Mouse (Mus musculus): Measurements from ENCODE around the gene Fbxo39. TPM values are rescaled to one million over a fixed set of nuclear protein-coding genes. Genes with fewer than 3 reads are reported as not detected.

Gene Fbxo39
- polyA plus RNA-seq, 1 experiment from 2014 or later, result not detected

GRCm38 (mm10) chr11:72301334-72301733, 12.9 kb upstream of the Fbxo39 start, which contains the start of gene Xaf1:
Xaf1 (plus strand) TSS chr11:72301629.
- H3K4me2 ChIP-seq (ENCODE audit: low read depth, low read length), result no peak within 1 kb of the TSS
- ATAC-seq (replicated peaks; ENCODE audit: insufficient number of reproducible peaks, low FRiP score, low TSS enrichment, low read depth) (no peak), DNase-seq (ENCODE audit: low spot score) (no peak)
- no peaks in the 10 kb centered on the region for H3K27me3 ChIP-seq (ENCODE audit: control insufficient read depth, insufficient read depth, low read length)
- H3K36me3 ChIP-seq (replicated peaks; ENCODE audit: control insufficient read depth, insufficient read depth, low read depth, low read length), result no peaks in the 10 kb centered on the region
- H3K27ac ChIP-seq (replicated peaks; ENCODE audit: low read depth, low read length), result no peak within 1 kb of the TSS
- H3K4me3 ChIP-seq (ENCODE audit: low read depth, low read length), result no peak within 1 kb of the TSS
- 35% methylated on average over 6 of the region's 6 CpGs for WGBS
- H3K4me1 ChIP-seq (ENCODE audit: control insufficient read depth, insufficient read depth, low read length), result no peaks in the 10 kb centered on the region
- H3K9me3 ChIP-seq (replicated peaks; ENCODE audit: control insufficient read depth, low read length), result no peaks in the 10 kb centered on the region
- H3K9ac ChIP-seq (replicated peaks; ENCODE audit: low read length), result no peak within 1 kb of the TSS; the same call in 1 of the 2 replicates

GRCm38 (mm10) chr11:72302230-72302629, 12.0 kb upstream of the Fbxo39 start:
- no peak for DNase-seq (ENCODE audit: low spot score)
- Histone ChIP-seq H3K27me3 (ENCODE audit: control insufficient read depth, insufficient read depth, low read length) (no peaks in the 10 kb centered on the region), H3K27ac (replicated peaks; ENCODE audit: low read depth, low read length) (no peak overlapping the region), H3K4me3 (ENCODE audit: low read depth, low read length) (no peak overlapping the region), H3K9ac (replicated peaks; ENCODE audit: low read length) (no peak overlapping the region), H3K9me3 (replicated peaks; ENCODE audit: control insufficient read depth, low read length) (no peaks in the 10 kb centered on the region), H3K4me1 (ENCODE audit: control insufficient read depth, insufficient read depth, low read length) (no peaks in the 10 kb centered on the region), H3K36me3 (replicated peaks; ENCODE audit: control insufficient read depth, insufficient read depth, low read depth, low read length) (no peaks in the 10 kb centered on the region), H3K4me2 (ENCODE audit: low read depth, low read length) (no peak overlapping the region)
- ATAC-seq (replicated peaks; ENCODE audit: insufficient number of reproducible peaks, low FRiP score, low TSS enrichment, low read depth), result no peak
- WGBS, result 87% methylated on average over 7 of the region's 7 CpGs

GRCm38 (mm10) chr11:72307461-72307860, 6.8 kb upstream of the Fbxo39 start:
- ATAC-seq (replicated peaks; ENCODE audit: insufficient number of reproducible peaks, low FRiP score, low TSS enrichment, low read depth), result no peak
- H3K9me3 ChIP-seq (replicated peaks; ENCODE audit: control insufficient read depth, low read length), result no peaks in the 10 kb centered on the region
- H3K27ac ChIP-seq (replicated peaks; ENCODE audit: low read depth, low read length), result no peak overlapping the region
- no peaks in the 10 kb centered on the region for H3K4me1 ChIP-seq (ENCODE audit: control insufficient read depth, insufficient read depth, low read length)
- WGBS, result 87% methylated on average over 5 of the region's 5 CpGs
- H3K4me3 ChIP-seq (ENCODE audit: low read depth, low read length), result no peak overlapping the region
- no peaks in the 10 kb centered on the region for H3K27me3 ChIP-seq (ENCODE audit: control insufficient read depth, insufficient read depth, low read length)
- DNase-seq (ENCODE audit: low spot score), result no peak
- H3K36me3 ChIP-seq (replicated peaks; ENCODE audit: control insufficient read depth, insufficient read depth, low read depth, low read length), result no peaks in the 10 kb centered on the region
- no peak overlapping the region for H3K9ac ChIP-seq (replicated peaks; ENCODE audit: low read length)
- H3K4me2 ChIP-seq (ENCODE audit: low read depth, low read length), result no peak overlapping the region

- Histone ChIP-seq H3K4me3 (ENCODE audit: low read depth, low read length) (no peak overlapping the region), H3K4me1 (ENCODE audit: control insufficient read depth, insufficient read depth, low read length) (no peaks in the 10 kb centered on the region), H3K36me3 (replicated peaks; ENCODE audit: control insufficient read depth, insufficient read depth, low read depth, low read length) (no peaks in the 10 kb centered on the region), H3K4me2 (ENCODE audit: low read depth, low read length) (no peak overlapping the region), H3K27ac (replicated peaks; ENCODE audit: low read depth, low read length) (no peak overlapping the region), H3K9me3 (replicated peaks; ENCODE audit: control insufficient read depth, low read length) (no peaks in the 10 kb centered on the region), H3K27me3 (ENCODE audit: control insufficient read depth, insufficient read depth, low read length) (peaks cover 5% of the 10 kb centered on the region), H3K9ac (replicated peaks; ENCODE audit: low read length) (no peak overlapping the region)
- 64% methylated on average over 2 of the region's 2 CpGs for WGBS
- ATAC-seq (replicated peaks; ENCODE audit: insufficient number of reproducible peaks, low FRiP score, low TSS enrichment, low read depth) (no peak), DNase-seq (ENCODE audit: low spot score) (no peak)
Observed at GRCm38 (mm10) chr11:72308982-72309381, 5.3 kb upstream of the Fbxo39 start.

- peaks cover 13% of the 10 kb centered on the region for H3K27me3 ChIP-seq (ENCODE audit: control insufficient read depth, insufficient read depth, low read length)
- ATAC-seq (replicated peaks; ENCODE audit: insufficient number of reproducible peaks, low FRiP score, low TSS enrichment, low read depth), result no peak
Observed at GRCm38 (mm10) chr11:72310491-72310890, 3.8 kb upstream of the Fbxo39 start.

GRCm38 (mm10) chr11:72311355-72312001, 2.8 kb upstream of the Fbxo39 start:
- no peaks in the 10 kb centered on the region for H3K9me3 ChIP-seq (replicated peaks; ENCODE audit: control insufficient read depth, low read length)
- no peak overlapping the region for H3K9ac ChIP-seq (replicated peaks; ENCODE audit: low read length)
- no peaks in the 10 kb centered on the region for H3K4me1 ChIP-seq (ENCODE audit: control insufficient read depth, insufficient read depth, low read length)
- ATAC-seq (replicated peaks; ENCODE audit: insufficient number of reproducible peaks, low FRiP score, low TSS enrichment, low read depth) (no peak), DNase-seq (ENCODE audit: low spot score) (no peak)
- H3K36me3 ChIP-seq (replicated peaks; ENCODE audit: control insufficient read depth, insufficient read depth, low read depth, low read length), result no peaks in the 10 kb centered on the region
- H3K4me2 ChIP-seq (ENCODE audit: low read depth, low read length), result no peak overlapping the region
- peaks cover 13% of the 10 kb centered on the region for H3K27me3 ChIP-seq (ENCODE audit: control insufficient read depth, insufficient read depth, low read length)
- H3K27ac ChIP-seq (replicated peaks; ENCODE audit: low read depth, low read length), result no peak overlapping the region
- 81% methylated on average over 10 of the region's 10 CpGs for WGBS
- H3K4me3 ChIP-seq (ENCODE audit: low read depth, low read length), result no peak overlapping the region

More at GRCm38 (mm10) chr11:72310491-72310890, 3.8 kb upstream of the Fbxo39 start:
- no peaks in the 10 kb centered on the region for H3K9me3 ChIP-seq (replicated peaks; ENCODE audit: control insufficient read depth, low read length)
- no peak overlapping the region for H3K4me2 ChIP-seq (ENCODE audit: low read depth, low read length)
- no peak overlapping the region for H3K27ac ChIP-seq (replicated peaks; ENCODE audit: low read depth, low read length)
- H3K4me3 ChIP-seq (ENCODE audit: low read depth, low read length), result no peak overlapping the region
- DNase-seq (ENCODE audit: low spot score), result no peak
- WGBS, result 83% methylated on average over 4 of the region's 4 CpGs
- H3K9ac ChIP-seq (replicated peaks; ENCODE audit: low read length), result no peak overlapping the region
- no peaks in the 10 kb centered on the region for H3K4me1 ChIP-seq (ENCODE audit: control insufficient read depth, insufficient read depth, low read length)
- H3K36me3 ChIP-seq (replicated peaks; ENCODE audit: control insufficient read depth, insufficient read depth, low read depth, low read length), result no peaks in the 10 kb centered on the region

- WGBS, result 82% methylated on average over 5 of the region's 5 CpGs
- DNase-seq (ENCODE audit: low spot score), result no peak
Observed at GRCm38 (mm10) chr11:72318026-72318425, 3.8 kb downstream of the Fbxo39 start.

GRCm38 (mm10) chr11:72324431-72324830, 10.2 kb downstream of the Fbxo39 start:
- no peak for DNase-seq (ENCODE audit: low spot score)
- no peaks in the 10 kb centered on the region for H3K9me3 ChIP-seq (replicated peaks; ENCODE audit: control insufficient read depth, low read length)
- 71% methylated on average over 3 of the region's 3 CpGs for WGBS
- H3K4me2 ChIP-seq (ENCODE audit: low read depth, low read length), result no peak overlapping the region
- no peaks in the 10 kb centered on the region for H3K27me3 ChIP-seq (ENCODE audit: control insufficient read depth, insufficient read depth, low read length)
- no peaks in the 10 kb centered on the region for H3K36me3 ChIP-seq (replicated peaks; ENCODE audit: control insufficient read depth, insufficient read depth, low read depth, low read length)
- H3K4me1 ChIP-seq (ENCODE audit: control insufficient read depth, insufficient read depth, low read length), result no peaks in the 10 kb centered on the region
- no peak overlapping the region for H3K27ac ChIP-seq (replicated peaks; ENCODE audit: low read depth, low read length)
- no peak for ATAC-seq (replicated peaks; ENCODE audit: insufficient number of reproducible peaks, low FRiP score, low TSS enrichment, low read depth)
- no peak overlapping the region for H3K9ac ChIP-seq (replicated peaks; ENCODE audit: low read length)
- no peak overlapping the region for H3K4me3 ChIP-seq (ENCODE audit: low read depth, low read length)

More at GRCm38 (mm10) chr11:72318026-72318425, 3.8 kb downstream of the Fbxo39 start:
- H3K27ac ChIP-seq (replicated peaks; ENCODE audit: low read depth, low read length), result no peak overlapping the region
- peaks cover 13% of the 10 kb centered on the region for H3K27me3 ChIP-seq (ENCODE audit: control insufficient read depth, insufficient read depth, low read length)
- no peaks in the 10 kb centered on the region for H3K9me3 ChIP-seq (replicated peaks; ENCODE audit: control insufficient read depth, low read length)
- no peak overlapping the region for H3K9ac ChIP-seq (replicated peaks; ENCODE audit: low read length)
- no peak for ATAC-seq (replicated peaks; ENCODE audit: insufficient number of reproducible peaks, low FRiP score, low TSS enrichment, low read depth)
- no peaks in the 10 kb centered on the region for H3K36me3 ChIP-seq (replicated peaks; ENCODE audit: control insufficient read depth, insufficient read depth, low read depth, low read length)
- no peaks in the 10 kb centered on the region for H3K4me1 ChIP-seq (ENCODE audit: control insufficient read depth, insufficient read depth, low read length)
- no peak overlapping the region for H3K4me3 ChIP-seq (ENCODE audit: low read depth, low read length)
- no peak overlapping the region for H3K4me2 ChIP-seq (ENCODE audit: low read depth, low read length)
